Mouse (Mus musculus) heart, postnatal 0 days (tissue): ENCODE measurements at regions not wholly inside any gene's neighbourhood (a gene's known extent, or its start where the extent isn't known, plus 50 kb on each side); places are given as distances from the start of the nearest gene placed in this dataset.

Source experiments
- CTCF ChIP-seq: IDR thresholded peaks from 2 replicates; pipeline ENCODE4 v1.5.1; 2016; ENCODE audit warnings: antibody characterized with exemption, control low read depth, low read depth
- EP300 ChIP-seq: IDR thresholded peaks from 2 replicates; pipeline ENCODE4 v1.6.1; 2016; ENCODE audit warnings: antibody characterized with exemption, low read depth

GRCm38 (mm10) chr3:38045523-38045922 is 321.2 kb upstream of the Gm5148 start:
- no peak for TF ChIP-seq EP300
- TF ChIP-seq CTCF: peak; percentile 46
